Mouse (Mus musculus) stomach, postnatal 0 days (tissue): Measurements from ENCODE around the gene Mfsd11. TPM values are rescaled to one million over a fixed set of nuclear protein-coding genes. Genes with fewer than 3 reads are reported as not detected.

ENCODE experiments used
- ATAC-seq: fragments of 200-750 bp; cut with Nextera tagmentation; 2 replicates; pipeline ENCODE4 v1.8.0; 2017; ENCODE audit not compliant: low FRiP score, low TSS enrichment
- DNase-seq: peaks from one replicate; pipeline ENCODE4 v3.0.0-alpha.2; 2016; ENCODE audit warnings: low spot score
- H3K27ac ChIP-seq: fragments of 300-500 bp; sonication (generic); replicated peaks from 2 replicates; pipeline ENCODE4 v1.5.1; 2014; ENCODE audit warnings: mild to moderate bottlenecking, control low read depth
- H3K27me3 ChIP-seq: fragments of 300-500 bp; sonication (generic); 2 replicates; pipeline ENCODE4 v1.6.1; 2014; ENCODE audit warnings: low read length; ENCODE audit not compliant: control insufficient read depth, insufficient read depth
- H3K36me3 ChIP-seq: fragments of 300-500 bp; sonication (generic); 2 replicates; pipeline ENCODE4 v1.6.1; 2014; ENCODE audit warnings: low read length, mixed read lengths; ENCODE audit not compliant: control insufficient read depth, insufficient read depth
- H3K4me1 ChIP-seq: fragments of 300-500 bp; sonication (generic); replicated peaks from 2 replicates; pipeline ENCODE4 v1.6.1; 2014; ENCODE audit warnings: antibody characterized with exemption; ENCODE audit not compliant: control insufficient read depth, insufficient read depth
- H3K4me2 ChIP-seq: fragments of 300-500 bp; sonication (generic); replicated peaks from 2 replicates; pipeline ENCODE4 v1.6.1; 2014; ENCODE audit warnings: low read depth, mild to moderate bottlenecking, control low read depth, moderate library complexity
- H3K4me3 ChIP-seq: fragments of 300-500 bp; sonication (generic); 2 replicates; pipeline ENCODE4 v1.5.1; 2014; ENCODE audit warnings: low read depth, low read length, control low read depth
- H3K9ac ChIP-seq: fragments of 300-500 bp; sonication (generic); 2 replicates; pipeline ENCODE4 v1.6.1; 2014; ENCODE audit warnings: mild to moderate bottlenecking, low read length, control low read depth, mixed read lengths
- H3K9me3 ChIP-seq: fragments of 300-500 bp; sonication (generic); 2 replicates; pipeline ENCODE4 v1.6.1; 2016; ENCODE audit warnings: low read length; ENCODE audit not compliant: control insufficient read depth
- CTCF ChIP-seq: IDR thresholded peaks from 2 replicates; pipeline ENCODE4 v1.5.1; 2016; ENCODE audit warnings: antibody characterized with exemption, low read depth, mild to moderate bottlenecking, moderate library complexity
- EP300 ChIP-seq: optimal IDR thresholded peaks from 2 replicates; pipeline ENCODE3; 2016; ENCODE audit warnings: antibody characterized with exemption
- WGBS: fragments of 180-500 bp; shearing (Covaris S2); extraction: QIAGEN DNeasy Blood & Tissue Kit; methylation state at CpG from one replicate; pipeline ENCODE4 v1.1.7; 2014; 5-methylcytosine and 5-hydroxymethylcytosine counted together
- polyA plus RNA-seq: library from polyadenylated mRNA; unstranded; fragments of >200 nt; fragmentation: Nextera tagmentation; extraction: Ambion mirVana; gene quantifications from 2 replicates; pipeline ENCODE4 v1.2.1, GENCODE M21; 2015

The Mfsd11 gene
- polyA plus RNA-seq, 1 experiment from 2014 or later = 31.5 TPM

DNA sequence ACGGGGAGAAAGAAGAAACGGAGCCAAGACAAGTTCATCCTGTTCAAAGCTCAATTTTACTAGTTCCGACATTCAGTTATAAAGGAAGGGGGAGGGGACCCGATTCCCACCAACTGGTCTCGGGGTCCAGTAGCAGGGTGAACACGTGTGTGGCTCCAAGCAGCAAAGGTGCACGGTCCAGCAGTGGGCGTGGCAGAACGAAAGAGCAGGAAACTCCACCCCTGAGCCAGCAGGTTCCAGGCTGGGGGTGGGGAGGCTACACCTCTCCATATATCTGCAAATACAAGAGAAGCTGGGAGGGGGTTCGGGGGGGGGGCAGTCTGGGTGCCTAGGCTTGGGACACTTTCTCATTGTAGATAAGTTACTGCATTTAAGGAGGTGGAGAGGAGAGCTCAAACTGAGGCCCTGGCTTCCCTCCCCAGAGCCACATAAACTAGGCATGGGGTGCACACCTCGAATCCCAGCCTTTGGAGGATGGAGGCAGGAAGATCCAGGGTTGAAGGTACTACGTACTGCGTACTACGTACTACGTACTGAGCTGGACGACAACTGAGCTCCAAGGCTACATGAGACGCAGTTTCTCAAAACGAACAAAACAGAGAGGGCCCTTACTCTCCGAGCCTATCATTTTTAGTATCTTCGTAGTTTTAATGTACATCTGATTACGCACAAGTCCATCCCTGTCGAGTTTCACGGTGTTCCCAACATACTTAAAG lies 53.7 kb downstream of the Mfsd11 start:
- Histone ChIP-seq H3K36me3 (no peaks in the 10 kb centered on the region), H3K4me2 (peak overlapping the region; percentile 43), H3K4me3 (0 out of 2 replicates have a peak overlapping the region, but pooled peaks have one; percentile 12), H3K4me1 (no peaks in the 10 kb centered on the region), H3K9me3 (no peaks in the 10 kb centered on the region), H3K9ac (no peak overlapping the region), H3K27ac (no peak overlapping the region), H3K27me3 (peaks cover 2% of the 10 kb centered on the region; the same call in 1 of the 2 replicates)
- 7% methylated on average over 22 of the region's 23 CpGs for WGBS
- TF ChIP-seq EP300 = no peak
- no peak for TF ChIP-seq CTCF
- DNase-seq (peak; percentile 59), ATAC-seq (peak; percentile 24; the same call in 1 of the 2 replicates)

DNA sequence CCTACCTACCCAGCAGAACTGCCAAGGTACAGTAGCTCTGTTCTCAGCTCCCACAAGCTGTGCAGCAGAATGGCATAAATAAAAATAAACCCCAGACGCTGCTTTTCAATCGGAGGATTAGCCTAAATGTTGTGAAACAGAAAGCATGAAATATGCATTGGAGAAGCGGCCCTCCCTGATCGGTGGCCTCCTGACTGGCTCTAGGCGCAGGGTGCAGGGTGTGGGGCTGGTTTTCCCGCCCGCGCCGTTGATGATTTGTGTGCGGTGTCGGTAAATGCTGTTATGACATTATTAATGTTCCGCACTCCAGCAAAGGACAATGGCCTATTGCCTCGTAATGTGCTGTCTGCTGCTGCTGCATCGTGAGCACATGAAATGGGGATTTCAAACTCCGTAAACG lies 61.3 kb downstream of the Mfsd11 start:
- H3K4me3 ChIP-seq = no peak overlapping the region
- H3K9ac ChIP-seq = no peak overlapping the region
- no peaks in the 10 kb centered on the region; the same call in 1 of the 2 replicates for H3K4me1 ChIP-seq
- ATAC-seq (no peak), DNase-seq (no peak)
- H3K27ac ChIP-seq = no peak overlapping the region
- no peak for TF ChIP-seq CTCF
- no peak for TF ChIP-seq EP300
- H3K27me3 ChIP-seq = no peaks in the 10 kb centered on the region; the same call in 1 of the 2 replicates
- H3K36me3 ChIP-seq = no peaks in the 10 kb centered on the region
- 28% methylated on average over 16 of the region's 16 CpGs for WGBS
- H3K4me2 ChIP-seq = no peak overlapping the region
- no peaks in the 10 kb centered on the region for H3K9me3 ChIP-seq

DNA sequence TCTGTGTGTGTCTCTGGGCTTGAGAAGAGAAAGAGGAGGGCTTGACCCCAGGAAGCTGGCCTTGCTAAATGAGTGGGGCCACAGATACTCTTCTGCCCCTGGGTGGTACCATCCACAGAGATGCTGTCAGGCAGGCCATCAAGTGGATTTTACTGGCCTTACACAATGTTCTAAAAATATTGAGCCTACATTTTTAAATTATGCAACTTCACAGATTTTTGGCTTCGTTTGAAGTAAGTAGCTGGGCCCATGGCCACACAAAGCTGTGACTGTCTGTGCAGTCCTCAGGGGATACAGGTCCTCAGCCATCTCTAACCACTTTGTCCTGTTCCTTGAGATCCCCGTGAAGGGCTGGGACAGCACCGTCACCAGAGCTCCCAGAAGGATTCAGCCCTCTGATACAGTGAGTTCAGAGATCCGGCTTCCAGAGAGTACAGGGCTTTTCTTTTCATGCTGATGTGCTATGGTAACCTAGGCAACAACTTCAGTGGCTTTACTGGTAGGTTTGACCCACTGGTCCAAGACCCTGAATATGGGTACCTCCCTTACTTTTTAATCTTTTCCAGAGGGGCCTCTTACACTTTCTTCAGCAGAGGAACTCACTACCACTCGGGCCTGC lies 62.1 kb downstream of the Mfsd11 start:
- peaks cover under 1% of the 10 kb centered on the region for H3K27me3 ChIP-seq
- ATAC-seq (no peak), DNase-seq (no peak)
- H3K9me3 ChIP-seq = no peaks in the 10 kb centered on the region
- WGBS = 73% methylated on average over 5 of the region's 5 CpGs
- no peak overlapping the region for H3K4me2 ChIP-seq
- no peaks in the 10 kb centered on the region; the same call in 1 of the 2 replicates for H3K4me1 ChIP-seq
- H3K27ac ChIP-seq = no peak overlapping the region
- H3K36me3 ChIP-seq = no peaks in the 10 kb centered on the region
- no peak overlapping the region for H3K9ac ChIP-seq
- TF ChIP-seq CTCF (no peak), EP300 (no peak)
- no peak overlapping the region for H3K4me3 ChIP-seq

DNA sequence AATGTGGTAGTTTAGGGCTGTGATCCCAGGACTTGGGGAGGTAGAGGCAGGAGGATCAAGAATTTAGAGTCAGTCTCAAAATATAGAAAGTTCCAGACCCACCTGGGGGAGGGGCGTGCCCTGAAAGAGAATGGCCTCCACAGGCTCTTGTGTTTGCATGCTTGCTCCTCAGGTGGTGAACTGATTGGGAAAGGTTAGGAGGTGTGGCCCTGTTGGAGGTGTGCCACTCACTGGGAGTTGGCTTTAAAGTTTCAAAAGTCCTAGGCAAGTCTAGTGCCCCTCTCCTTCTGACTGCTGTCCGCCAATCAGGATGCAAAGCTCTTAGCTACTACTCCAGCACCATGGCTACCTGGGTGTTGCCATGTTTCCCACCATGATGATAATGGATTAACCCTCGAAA lies 63.0 kb downstream of the Mfsd11 start:
- Histone ChIP-seq H3K4me3 (no peak overlapping the region), H3K27ac (no peak overlapping the region), H3K9me3 (no peaks in the 10 kb centered on the region), H3K4me2 (no peak overlapping the region), H3K4me1 (no peaks in the 10 kb centered on the region; the same call in 1 of the 2 replicates), H3K27me3 (peaks cover 4% of the 10 kb centered on the region), H3K9ac (no peak overlapping the region), H3K36me3 (no peaks in the 10 kb centered on the region)
- no peak for ATAC-seq
- DNase-seq = no peak
- TF ChIP-seq CTCF = no peak
- no peak for TF ChIP-seq EP300
- 72% methylated on average over 3 of the region's 3 CpGs for WGBS

DNA sequence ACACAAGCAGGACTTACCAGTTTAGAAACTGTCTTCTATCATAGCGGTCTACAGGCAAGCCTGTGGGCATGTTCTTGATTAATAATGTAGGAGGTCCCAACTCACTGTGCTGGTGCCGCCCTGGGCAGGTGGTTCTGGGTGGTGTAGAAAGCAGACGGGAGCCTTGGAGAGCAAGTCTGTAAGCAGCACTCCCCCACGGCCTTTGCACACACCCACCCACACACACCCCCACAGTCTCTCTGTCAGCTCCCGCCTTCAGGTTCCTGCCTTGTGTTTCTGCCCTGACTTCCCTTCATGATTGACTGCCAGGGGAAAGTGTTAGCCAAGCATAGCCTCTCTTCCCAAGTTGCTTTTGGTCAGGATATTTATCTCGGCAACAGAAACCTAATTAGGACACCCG lies 65.1 kb downstream of the Mfsd11 start:
- no peak for DNase-seq
- Histone ChIP-seq H3K9me3 (no peaks in the 10 kb centered on the region), H3K4me3 (no peak overlapping the region), H3K36me3 (no peaks in the 10 kb centered on the region), H3K9ac (no peak overlapping the region), H3K4me1 (no peaks in the 10 kb centered on the region; the same call in 1 of the 2 replicates), H3K27me3 (peaks cover 7% of the 10 kb centered on the region), H3K27ac (no peak overlapping the region), H3K4me2 (no peak overlapping the region)
- ATAC-seq = no peak
- TF ChIP-seq CTCF = no peak
- TF ChIP-seq EP300 = no peak
- WGBS = 35% methylated on average over 7 of the region's 7 CpGs
